Mouse (Mus musculus) erythroid progenitor cell, adult 5-6 weeks (primary cell): ENCODE measurements around the gene Egln2. TPM values are rescaled to one million over a fixed set of nuclear protein-coding genes. Genes with fewer than 3 reads are reported as not detected.

Experiments
- total RNA-seq, 2 experiments: library from RNA; stranded (forward) in 1 of 2; stranded (reverse) in 1 of 2; fragments of 150-400 nt in 1 of 2; fragments of 186-747, 209-891 nt in 1 of 2; gene quantifications; 2 replicates each; pipeline versions ENCODE4 v1.2.3 to v1.2.4; 2015 to 2017; ENCODE audit warnings: low replicate concordance in 2 of 2

Egln2 gene
- total RNA-seq, 2 experiments from 2014 or later = 4.9 to 13.4 TPM

Other genes starting within 250 kb of the Egln2 start
- gene Cyp2a22, start 227.4 kb downstream of the Egln2 start, total RNA-seq (2015; ENCODE audit: low replicate concordance) = not detected in 2 replicates
- 0.39 TPM in 1 of 2 replicates, not detected in the other for gene Cyp2a22, start 227.4 kb downstream of the Egln2 start, total RNA-seq (2017; ENCODE audit: low replicate concordance)
- not detected in 2 replicates for gene Cyp2a12, start 137.7 kb downstream of the Egln2 start, total RNA-seq (2015; ENCODE audit: low replicate concordance)
- gene Cyp2a12, start 137.7 kb downstream of the Egln2 start, total RNA-seq (2017; ENCODE audit: low replicate concordance) = not detected in 2 replicates
- gene Cyp2f2, start 46.9 kb downstream of the Egln2 start, total RNA-seq (2015; ENCODE audit: low replicate concordance) = not detected in 2 replicates
- not detected in 2 replicates for gene Cyp2f2, start 46.9 kb downstream of the Egln2 start, total RNA-seq (2017; ENCODE audit: low replicate concordance)
- gene Cyp2t4, start 13.1 kb downstream of the Egln2 start, total RNA-seq (2015; ENCODE audit: low replicate concordance) = not detected in 2 replicates
- not detected in 2 replicates for gene Cyp2t4, start 13.1 kb downstream of the Egln2 start, total RNA-seq (2017; ENCODE audit: low replicate concordance)
- 3.2 and 9.2 TPM in 2 replicates for gene Rab4b, start 12.1 kb upstream of the Egln2 start, total RNA-seq (2015; ENCODE audit: low replicate concordance)
- gene Rab4b, start 12.1 kb upstream of the Egln2 start, total RNA-seq (2017; ENCODE audit: low replicate concordance) = 3.2 and 9.8 TPM in 2 replicates
- not detected in 2 replicates for gene Gm21983, start 14.3 kb upstream of the Egln2 start, total RNA-seq (2015; ENCODE audit: low replicate concordance)
- not detected in 2 replicates for gene Gm21983, start 14.3 kb upstream of the Egln2 start, total RNA-seq (2017; ENCODE audit: low replicate concordance)
- not detected in 2 replicates for gene Mia, start 14.4 kb upstream of the Egln2 start, total RNA-seq (2015; ENCODE audit: low replicate concordance)
- gene Mia, start 14.4 kb upstream of the Egln2 start, total RNA-seq (2017; ENCODE audit: low replicate concordance) = not detected in 2 replicates
- gene BC024978, start 29.0 kb upstream of the Egln2 start, total RNA-seq (2015; ENCODE audit: low replicate concordance) = 0.84 and 9.4 TPM in 2 replicates
- gene BC024978, start 29.0 kb upstream of the Egln2 start, total RNA-seq (2017; ENCODE audit: low replicate concordance) = not detected in 2 replicates
- gene Snrpa, start 29.5 kb upstream of the Egln2 start, total RNA-seq (2015; ENCODE audit: low replicate concordance) = 41.1 and 41.9 TPM in 2 replicates
- gene Snrpa, start 29.5 kb upstream of the Egln2 start, total RNA-seq (2017; ENCODE audit: low replicate concordance) = 7.8 and 14.8 TPM in 2 replicates
- 1.8 and 4.2 TPM in 2 replicates for gene Itpkc, start 61.9 kb upstream of the Egln2 start, total RNA-seq (2015; ENCODE audit: low replicate concordance)
- gene Itpkc, start 61.9 kb upstream of the Egln2 start, total RNA-seq (2017; ENCODE audit: low replicate concordance) = 0.39 and 5.4 TPM in 2 replicates
- gene Coq8b, start 66.2 kb upstream of the Egln2 start, total RNA-seq (2015; ENCODE audit: low replicate concordance) = 2.9 TPM in 1 of 2 replicates, not detected in the other
- gene Coq8b, start 66.2 kb upstream of the Egln2 start, total RNA-seq (2017; ENCODE audit: low replicate concordance) = 7.7 TPM in 1 of 2 replicates, not detected in the other
- 0.72 TPM in 1 of 2 replicates, not detected in the other for gene Numbl, start 91.6 kb upstream of the Egln2 start, total RNA-seq (2015; ENCODE audit: low replicate concordance)
- under 0.01 and 2.0 TPM in 2 replicates for gene Numbl, start 91.6 kb upstream of the Egln2 start, total RNA-seq (2017; ENCODE audit: low replicate concordance)
- not detected in 2 replicates for gene Ltbp4, start 170.9 kb upstream of the Egln2 start, total RNA-seq (2015; ENCODE audit: low replicate concordance)
- 0.61 TPM in 1 of 2 replicates, not detected in the other for gene Ltbp4, start 170.9 kb upstream of the Egln2 start, total RNA-seq (2017; ENCODE audit: low replicate concordance)
- gene Shkbp1, start 189.2 kb upstream of the Egln2 start, total RNA-seq (2015; ENCODE audit: low replicate concordance) = 11.5 and 20.5 TPM in 2 replicates
- gene Shkbp1, start 189.2 kb upstream of the Egln2 start, total RNA-seq (2017; ENCODE audit: low replicate concordance) = 4.7 and 5.1 TPM in 2 replicates
- gene Gm20479, start 190.6 kb upstream of the Egln2 start, total RNA-seq (2015; ENCODE audit: low replicate concordance) = 8.0 TPM in 1 of 2 replicates, not detected in the other
- not detected in 2 replicates for gene Gm20479, start 190.6 kb upstream of the Egln2 start, total RNA-seq (2017; ENCODE audit: low replicate concordance)